Mouse (Mus musculus) gastrocnemius, postnatal 36 days (tissue): ENCODE data around the gene Kdm4a. TPM values are rescaled to one million over a fixed set of nuclear protein-coding genes. Genes with fewer than 3 reads are reported as not detected.
A peak's percentile ranks its signal among the peaks of the same experiment; 100 is the strongest.

Source experiments
- DNase-seq, 2 experiments: peaks; one replicate each; pipeline ENCODE4 v3.0.0; 2022
- intact Hi-C: fragments of 180-260 bp; cut with DNase I; formaldehyde crosslinking; loops from one replicate; pipeline ENCODE4 v1.15.1; 2025
- total RNA-seq, 2 experiments: library from RNA; stranded (reverse); gene quantifications; 2 replicates each; pipeline ENCODE4 v1.2.3; 2021

Gene Kdm4a
- total RNA-seq, 2 experiments from 2014 or later: 16.4 to 17.4 TPM

DNA sequence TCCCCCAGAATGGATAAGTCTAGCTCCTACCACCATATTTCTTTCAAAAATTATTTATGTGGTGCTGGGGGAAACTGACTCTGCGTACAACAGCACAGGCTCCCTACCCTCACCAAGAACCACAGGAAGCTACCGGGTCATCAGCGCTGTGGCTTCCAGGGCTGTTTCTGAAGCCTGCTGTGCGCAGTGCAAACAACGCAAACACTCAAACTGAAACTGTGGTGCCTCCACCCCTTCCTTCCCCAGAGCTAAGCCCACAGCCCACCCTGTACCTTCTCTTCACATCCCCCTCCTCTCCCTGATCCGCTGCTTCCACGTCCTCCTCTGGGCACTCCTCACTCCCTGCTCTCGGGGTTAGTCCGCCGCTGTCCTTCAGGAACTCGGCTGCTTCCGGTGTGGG lies 17.7 kb downstream of the Kdm4a start:
- no peak for DNase-seq
- intact Hi-C loops: loop anchor here (5.0 kb wide), 1 partner anchor 70 kb away; no protein-coding TSS in a partner anchor

DNA sequence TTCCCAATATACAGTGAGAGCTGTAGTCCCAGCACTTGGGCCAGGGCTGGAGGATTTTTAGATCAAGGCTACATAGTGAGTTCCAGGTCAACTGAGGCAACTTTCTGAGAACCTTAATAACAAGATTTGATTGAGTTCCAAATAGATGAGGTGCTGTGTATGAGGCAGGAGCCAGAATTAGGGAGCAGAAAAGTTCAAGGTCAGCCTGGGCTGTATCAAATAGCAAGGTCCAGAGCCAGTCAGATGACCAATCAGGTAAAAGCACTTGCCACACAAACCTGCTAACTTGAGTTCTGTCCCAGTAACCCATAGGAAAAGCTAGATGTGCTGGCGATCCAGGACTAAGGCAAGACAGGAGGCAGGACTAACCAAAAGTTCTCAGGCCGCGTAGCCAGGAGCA lies 22.2 kb downstream of the Kdm4a start:
- no peak for DNase-seq
- intact Hi-C loops: loop anchor here (1.0 kb wide), 1 partner anchor 38 kb away; no protein-coding TSS in a partner anchor

- no peak for DNase-seq
- intact Hi-C loops: no loop called here
These were observed 23.3 kb downstream of the Kdm4a start for GRCm38 (mm10) chr4:118156559-118156958.

- DNase-seq: no peak
These were observed 25.0 kb downstream of the Kdm4a start for GRCm38 (mm10) chr4:118154889-118155288.

DNA sequence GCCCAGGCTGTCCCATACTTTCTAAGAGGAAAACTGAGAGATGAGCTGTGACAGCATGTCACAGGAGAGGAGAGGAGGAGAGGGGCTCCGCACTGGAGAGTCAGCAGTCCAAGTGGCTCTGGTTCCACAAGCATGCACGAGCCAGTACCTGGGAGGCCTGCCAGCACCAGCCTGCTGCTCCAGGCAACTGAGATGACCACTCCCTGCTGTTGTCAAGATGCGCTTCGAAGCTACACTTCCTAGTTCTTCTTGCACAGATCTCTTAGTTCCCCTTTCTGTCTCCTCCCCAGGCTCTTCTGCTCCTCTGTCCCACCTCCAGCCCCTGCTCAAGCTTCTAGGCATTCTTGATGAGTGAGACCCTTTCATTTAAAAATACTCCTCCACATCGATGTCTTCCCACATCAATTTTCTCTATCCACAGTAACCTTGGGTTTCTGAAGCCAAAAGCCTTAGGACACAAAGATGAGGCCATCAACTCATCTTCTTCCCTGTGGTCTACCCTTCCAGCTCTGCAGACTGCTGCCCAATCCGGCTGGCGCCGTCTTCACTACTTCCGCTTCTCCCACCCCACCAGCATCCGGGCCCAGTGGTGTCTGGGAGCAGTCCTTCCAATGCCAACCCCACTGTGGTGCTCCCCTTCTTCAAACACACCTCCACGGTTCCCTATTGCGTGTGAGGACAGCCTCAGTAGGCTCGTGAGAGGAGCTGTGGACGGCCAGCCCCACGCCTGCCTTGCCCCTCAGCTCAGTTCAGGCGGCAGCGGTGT lies 27.6 kb downstream of the Kdm4a start:
- intact Hi-C loops: no loop called here

More at GRCm38 (mm10) chr4:118154889-118155288, 25.0 kb downstream of the Kdm4a start:
- intact Hi-C loops: no loop called here

GRCm38 (mm10) chr4:118150804-118151203 lies 29.0 kb downstream of the Kdm4a start:
- no peak for DNase-seq
- intact Hi-C loops: no loop called here

More for the DNA sequence above, 27.6 kb downstream of the Kdm4a start:
- peak; percentile 36 to 58 for DNase-seq

DNA sequence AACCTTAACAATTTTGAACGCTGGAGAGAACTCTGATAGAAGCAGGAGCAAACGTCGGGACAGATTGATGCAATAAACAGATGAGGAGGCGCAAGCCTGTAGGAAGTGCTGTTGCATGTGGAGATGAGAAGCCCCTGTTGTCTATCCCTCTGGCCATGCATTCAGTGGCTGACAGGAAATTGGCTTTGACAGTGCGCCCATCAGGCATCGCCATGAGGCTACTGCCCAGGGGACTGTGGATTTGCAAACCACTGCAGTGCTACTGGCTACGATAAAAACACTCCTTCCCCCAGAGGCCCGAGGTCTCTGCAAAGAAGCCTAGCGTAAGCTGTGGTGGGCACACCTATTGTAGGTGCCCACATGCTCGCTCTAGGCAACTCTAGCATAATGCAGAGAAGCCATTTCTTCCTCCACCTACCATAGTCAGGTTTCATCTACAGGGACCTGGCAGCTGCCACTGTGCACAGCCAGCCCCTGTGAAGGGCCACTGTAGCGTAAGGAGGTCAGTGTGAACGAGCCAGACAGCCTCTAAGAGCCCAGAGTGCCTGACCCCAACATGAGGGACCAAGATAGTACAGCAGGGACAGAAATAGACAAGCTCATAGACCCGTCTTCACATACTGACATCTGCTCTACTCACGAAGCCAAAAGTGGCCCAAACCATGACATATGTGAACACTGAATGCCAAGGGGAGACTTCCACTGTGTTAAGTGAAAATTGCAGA lies 29.7 kb downstream of the Kdm4a start:
- DNase-seq: peak in 1 of 2 experiments; percentile 16
- intact Hi-C loops: no loop called here

DNA sequence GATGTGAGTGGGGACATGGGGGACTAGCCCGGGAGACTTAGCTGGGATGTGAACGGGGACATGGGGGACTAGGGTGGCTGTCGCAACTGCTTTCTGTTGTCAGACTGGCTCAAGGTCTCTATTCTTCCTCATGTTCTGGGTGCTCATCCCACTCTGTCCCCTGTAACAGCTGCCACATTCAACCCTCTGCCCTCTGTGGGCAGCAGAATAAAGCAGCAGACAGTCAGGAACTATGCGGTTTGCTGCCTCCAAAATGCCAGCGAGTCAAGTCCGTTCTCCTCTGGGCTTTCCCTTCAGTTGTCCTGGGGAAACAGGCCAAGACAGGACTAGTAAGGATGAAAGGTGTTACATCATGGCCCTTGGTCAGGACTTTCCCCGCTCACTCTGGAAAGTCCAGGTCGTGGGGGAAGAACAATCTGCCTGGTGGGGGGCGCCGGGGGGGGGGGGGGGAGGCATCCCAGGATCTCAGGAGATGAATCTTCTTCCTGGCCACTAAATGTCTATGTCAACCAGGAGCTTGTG lies 30.7 kb downstream of the Kdm4a start:
- DNase-seq: no peak
- intact Hi-C loops: no loop called here

GRCm38 (mm10) chr4:118148317-118148687 lies 31.5 kb downstream of the Kdm4a start:
- no peak for DNase-seq
- intact Hi-C loops: no loop called here

GRCm38 (mm10) chr4:118147547-118148316 lies 32.1 kb downstream of the Kdm4a start:
- intact Hi-C loops: no loop called here
- DNase-seq: peak; percentile 36 to 55

DNA sequence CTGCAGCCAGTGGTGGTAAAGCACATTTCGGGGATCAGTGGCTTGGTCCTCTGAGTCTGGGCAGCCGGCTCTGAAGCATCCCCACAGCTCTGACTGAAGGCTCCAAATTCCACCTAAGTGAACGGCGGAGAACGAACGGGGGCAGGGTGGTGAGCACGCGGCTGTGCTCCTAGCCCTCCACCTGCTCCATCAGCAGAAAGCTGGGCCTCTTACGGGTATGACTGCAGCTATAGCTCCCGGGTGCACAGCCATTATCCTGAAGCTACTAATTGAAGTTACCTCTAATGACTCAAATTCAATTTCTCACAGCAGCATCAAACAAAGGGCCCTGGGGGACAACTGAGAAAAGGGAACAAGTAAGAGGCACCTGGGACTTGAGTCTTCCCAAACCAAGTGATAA lies 32.8 kb downstream of the Kdm4a start:
- intact Hi-C loops: no loop called here
- DNase-seq: no peak

DNA sequence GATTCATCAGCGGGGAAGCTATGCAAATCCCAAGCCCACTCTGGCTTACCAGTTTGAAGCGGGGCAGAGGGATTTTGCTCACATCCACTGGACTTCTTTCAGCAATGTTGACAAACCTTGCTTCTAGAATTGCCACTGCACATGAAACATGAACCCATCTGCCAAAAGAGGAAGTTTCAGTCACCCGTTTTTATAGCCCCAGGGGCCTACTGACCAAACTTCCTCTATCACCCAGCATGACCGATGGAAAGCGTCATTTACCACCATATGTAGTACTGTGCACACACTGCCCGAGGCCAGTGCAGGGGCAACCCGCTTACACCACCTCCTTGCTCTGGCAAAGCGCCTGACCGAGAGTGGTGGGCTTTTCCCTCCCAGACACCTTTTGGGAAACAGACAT lies 35.5 kb downstream of the Kdm4a start:
- no peak for DNase-seq
- intact Hi-C loops: no loop called here

DNA sequence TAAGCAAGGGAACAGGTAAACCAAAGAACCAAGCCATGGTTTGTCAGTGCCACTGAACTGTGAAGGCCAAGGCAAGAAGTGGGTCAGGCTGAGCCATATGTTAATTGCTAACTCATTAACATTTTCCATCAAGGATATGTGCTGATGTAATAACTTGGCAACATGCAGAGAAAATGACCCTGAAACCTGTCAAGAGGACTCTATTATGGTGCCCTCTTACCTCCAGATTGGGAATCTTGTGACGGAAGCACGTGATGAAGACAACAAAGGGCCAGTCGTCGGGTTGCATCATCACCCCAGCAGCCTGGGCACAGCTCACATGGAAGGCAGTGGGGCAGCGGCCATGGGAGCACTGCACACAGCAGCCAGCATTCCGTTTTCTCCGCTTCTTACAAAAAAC lies 36.2 kb downstream of the Kdm4a start:
- intact Hi-C loops: no loop called here
- DNase-seq: no peak

- intact Hi-C loops: no loop called here
- peak in 1 of 2 experiments; percentile 41 for DNase-seq
These were observed 38.3 kb downstream of the Kdm4a start for GRCm38 (mm10) chr4:118141511-118141910.

DNA sequence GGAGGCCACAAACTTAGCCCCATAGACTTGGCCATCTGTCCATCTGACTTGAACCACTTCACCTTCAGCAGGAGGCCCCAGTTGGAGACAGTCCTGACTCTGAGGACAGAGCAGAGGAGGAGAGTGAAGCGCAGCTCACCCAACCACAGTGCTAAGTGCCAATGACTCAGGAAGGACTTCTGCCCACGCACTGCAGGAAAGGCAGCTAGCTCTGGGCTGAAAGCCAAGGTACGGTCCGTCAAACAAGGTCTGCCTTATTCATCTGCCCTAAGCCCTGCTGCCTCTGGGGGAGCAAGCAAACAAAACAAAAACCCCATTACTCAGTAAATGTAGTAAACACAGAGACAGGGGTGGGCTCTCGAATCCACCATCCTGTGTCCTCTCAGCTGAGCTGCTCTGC lies 41.0 kb downstream of the Kdm4a start:
- intact Hi-C loops: no loop called here
- DNase-seq: peak in 1 of 2 experiments; percentile 23

- DNase-seq: no peak
- intact Hi-C loops: no loop called here
These were observed 42.0 kb downstream of the Kdm4a start for GRCm38 (mm10) chr4:118137857-118138256.

DNA sequence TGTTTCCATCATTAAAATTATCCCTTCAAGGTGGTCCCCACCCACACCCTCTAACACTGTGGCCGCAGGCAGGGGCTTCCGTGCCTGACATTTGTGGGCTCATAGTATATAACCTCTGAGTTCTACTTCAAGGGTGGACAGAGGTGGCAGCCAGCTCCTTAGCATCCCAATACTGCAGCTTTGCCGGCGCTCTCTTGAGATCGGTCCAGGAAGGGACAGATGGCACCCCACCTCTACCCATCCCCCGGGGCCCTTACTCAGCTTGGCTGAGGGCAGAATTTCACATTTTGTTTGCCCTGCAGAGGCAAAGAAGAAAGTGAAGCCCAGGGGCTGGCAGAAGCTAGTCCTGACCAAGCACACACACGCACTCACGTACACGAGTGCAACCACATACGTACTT lies 42.5 kb downstream of the Kdm4a start:
- intact Hi-C loops: no loop called here
- DNase-seq: no peak

DNA sequence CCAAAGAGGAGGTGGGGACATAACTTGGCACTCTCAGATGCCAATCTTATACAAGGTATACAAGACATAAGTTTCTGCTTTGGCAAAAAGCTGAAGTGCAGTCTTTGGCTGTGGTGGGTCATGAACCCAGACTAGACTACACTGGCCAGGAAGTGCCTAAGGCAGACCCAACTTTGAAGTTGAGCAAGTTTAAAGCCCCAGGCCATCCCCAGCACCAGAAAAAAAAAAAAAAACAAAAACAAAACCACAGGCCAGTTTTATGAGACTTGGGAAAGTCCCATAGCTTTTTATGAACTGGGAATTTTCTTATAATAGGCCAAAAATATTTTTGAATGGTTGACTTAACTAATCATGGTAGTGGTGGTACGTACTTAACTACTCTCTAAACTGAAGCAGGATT lies 44.4 kb downstream of the Kdm4a start:
- intact Hi-C loops: no loop called here
- DNase-seq: no peak

DNA sequence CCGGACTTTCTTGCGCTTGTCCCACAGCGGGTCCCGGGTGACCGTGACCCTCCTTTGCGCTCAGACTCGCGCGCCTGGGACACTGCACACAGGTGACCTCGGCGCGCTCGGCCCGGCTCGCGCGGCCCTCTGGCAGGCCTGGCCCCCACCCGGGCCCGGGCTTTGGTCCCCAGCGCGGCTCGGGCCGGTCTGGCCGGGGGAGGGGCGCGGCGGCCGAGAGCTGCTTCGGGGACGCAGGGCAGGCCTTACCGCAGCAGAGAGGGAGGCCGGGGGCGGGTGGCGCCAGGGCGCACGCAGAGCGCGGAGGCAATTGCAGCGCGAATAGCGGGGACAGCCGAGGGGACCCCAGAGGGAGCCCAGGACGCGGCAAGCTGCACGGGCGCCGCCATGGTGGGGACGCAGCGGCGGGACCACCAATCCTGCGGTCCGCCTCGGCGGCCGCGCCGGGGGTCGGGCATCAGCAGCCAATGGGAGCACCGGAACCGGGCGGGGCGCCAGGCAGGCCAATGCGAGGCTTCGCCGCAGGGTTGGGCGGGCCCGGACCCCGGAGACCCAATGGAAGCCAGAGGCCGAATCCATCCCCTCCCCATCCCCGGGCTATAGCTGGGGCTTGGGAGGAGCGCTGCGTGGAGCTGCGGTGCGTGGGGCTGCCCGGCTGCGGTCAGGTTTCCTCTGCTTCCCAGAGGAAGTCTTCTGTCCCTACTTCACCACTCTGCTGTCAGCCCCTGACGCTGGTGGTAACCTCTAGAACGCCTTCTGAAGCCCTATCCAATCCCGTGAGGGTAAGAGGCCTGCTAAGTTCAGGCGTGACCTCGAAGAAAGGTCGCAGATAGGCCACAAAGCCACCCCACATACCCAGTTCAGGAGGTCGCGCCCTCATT lies 45.1 kb downstream of the Kdm4a start, which contains the start of gene St3gal3:
St3gal3 (minus strand) TSS at position 430 of the 881 bp plus-strand sequence.
- peak; percentile 93 to 96 for DNase-seq

GRCm38 (mm10) chr4:118131329-118131728 lies 48.5 kb downstream of the Kdm4a start:
- intact Hi-C loops: loop anchor here (5.0 kb wide), 1 partner anchor 39 kb away; no protein-coding TSS in a partner anchor
- DNase-seq: no peak

More for the DNA sequence above, 45.1 kb downstream of the Kdm4a start, which contains the start of gene St3gal3:
- intact Hi-C loops: loop anchor here (5.0 kb wide), 1 partner anchor 42 kb away; no protein-coding TSS in a partner anchor
